Mouse (Mus musculus) heart, postnatal 4 days (tissue): ENCODE measurements around the gene Emc10. TPM values are rescaled to one million over a fixed set of nuclear protein-coding genes. Genes with fewer than 3 reads are reported as not detected.

Experiments
- DNase-seq: peaks from one replicate; pipeline ENCODE4 v3.0.0; 2021
- microRNA-seq, 2 experiments: library from miRNA; unstranded; fragments of <30 nt; microRNA quantifications; one replicate each; pipeline ENCODE4 v1.2.0; 2021 to 2022
- total RNA-seq, 2 experiments: library from RNA; stranded (reverse); gene quantifications; 2 replicates each; pipeline ENCODE4 v1.2.3; 2021

Gene Emc10
- total RNA-seq, 2 experiments from 2014 or later = 91.4 to 93.4 TPM

GRCm38 (mm10) chr7:44462218-44463055 is 33.9 kb downstream of the Emc10 start:
- peak; percentile 62 for DNase-seq

- no peak for DNase-seq
Observed at GRCm38 (mm10) chr7:44461503-44462217, 34.7 kb downstream of the Emc10 start.

- DNase-seq = no peak
Observed at GRCm38 (mm10) chr7:44460767-44461502, 35.4 kb downstream of the Emc10 start.

- no peak for DNase-seq
Observed at GRCm38 (mm10) chr7:44460067-44460466, 36.3 kb downstream of the Emc10 start.

- no peak for DNase-seq
Observed at GRCm38 (mm10) chr7:44456302-44456701, 40.0 kb downstream of the Emc10 start.

- no peak for DNase-seq
Observed at GRCm38 (mm10) chr7:44453256-44453655, 43.1 kb downstream of the Emc10 start.

- peak; percentile 34 for DNase-seq
Observed at GRCm38 (mm10) chr7:44446070-44446855, 50.1 kb downstream of the Emc10 start.

- no peak for DNase-seq
Observed at GRCm38 (mm10) chr7:44445528-44445923, 50.8 kb downstream of the Emc10 start.

GRCm38 (mm10) chr7:44444886-44445527 is 51.3 kb downstream of the Emc10 start:
- DNase-seq = no peak

GRCm38 (mm10) chr7:44443268-44444173 is 52.8 kb downstream of the Emc10 start:
- DNase-seq = peak; percentile 38

GRCm38 (mm10) chr7:44442407-44442821 is 53.9 kb downstream of the Emc10 start:
- no peak for DNase-seq

- DNase-seq = peak; percentile 35
Observed at GRCm38 (mm10) chr7:44441648-44442109, 54.6 kb downstream of the Emc10 start.

- DNase-seq = no peak
Observed at GRCm38 (mm10) chr7:44441180-44441579, 55.1 kb downstream of the Emc10 start.

GRCm38 (mm10) chr7:44440479-44440878 is 55.9 kb downstream of the Emc10 start:
- DNase-seq = no peak

Small RNA genes within 50 kb of the gene (microRNA-seq; reads per million reads assigned to microRNA genes)
- gene Mir7052 = 2.8 to 3.5 reads per million in 2 experiments
- gene Mir7053 = 0.82 to 1.4 reads per million in 2 experiments

Other genes with a start within 250 kb of the Emc10 start
- gene 1700028J19Rik, start 249.8 kb downstream of the Emc10 start, total RNA-seq = under 1 TPM; 0.61 to 0.79 TPM
- 10 to 100 TPM; 72.0 to 72.7 TPM for gene 2410002F23Rik, start 249.8 kb downstream of the Emc10 start, total RNA-seq
- gene Acp4, start 239.2 kb downstream of the Emc10 start, total RNA-seq = not detected
- gene Gm15517, start 235.1 kb downstream of the Emc10 start, total RNA-seq = not detected
- gene Clec11a, start 189.6 kb downstream of the Emc10 start, total RNA-seq = under 1 TPM; 0.71 to 0.92 TPM
- gene Shank1, start 186.3 kb downstream of the Emc10 start, total RNA-seq = 1 to 10 TPM; 3.5 to 4.6 TPM
- gene Syt3, start 112.4 kb downstream of the Emc10 start, total RNA-seq = 1 to 10 TPM in 1 of 2 experiments, under 1 TPM in 1; 0.88 to 1.4 TPM
- not detected for gene 1700008O03Rik, start 110.7 kb downstream of the Emc10 start, total RNA-seq
- 10 to 100 TPM; 50.2 to 51.9 TPM for gene Lrrc4b, start 67.5 kb downstream of the Emc10 start, total RNA-seq
- 1 to 10 TPM; 2.2 TPM for gene Aspdh, start 31.1 kb downstream of the Emc10 start, total RNA-seq
- 10 to 100 TPM; 71.8 to 81.4 TPM for gene Josd2, start 28.5 kb downstream of the Emc10 start, total RNA-seq
- gene Fam71e1, start 52 bp upstream of the Emc10 start, total RNA-seq = 1 to 10 TPM; 6.3 to 6.7 TPM
- gene Mybpc2, start 28.1 kb upstream of the Emc10 start, total RNA-seq = 10 to 100 TPM; 15.3 to 15.8 TPM
- gene Spib, start 35.5 kb upstream of the Emc10 start, total RNA-seq = under 1 TPM; 0.43 to 0.76 TPM
- gene Pold1, start 52.3 kb upstream of the Emc10 start, total RNA-seq = 10 to 100 TPM; 42.4 to 46.5 TPM
- gene Nr1h2, start 57.4 kb upstream of the Emc10 start, total RNA-seq = 10 to 100 TPM; 45.5 to 47.2 TPM
- gene Napsa, start 75.9 kb upstream of the Emc10 start, total RNA-seq = under 1 TPM; 0.50 to 0.59 TPM
- under 1 TPM; 0.38 to 0.43 TPM for gene Kcnc3, start 94.1 kb upstream of the Emc10 start, total RNA-seq
- gene Myh14, start 174.3 kb upstream of the Emc10 start, total RNA-seq = 10 to 100 TPM; 11.8 to 14.3 TPM
- not detected for gene Izumo2, start 212.2 kb upstream of the Emc10 start, total RNA-seq